Mouse (Mus musculus) MN1 (cell line): ENCODE data around the gene Gm26602.
A peak's percentile ranks its signal among the peaks of the same experiment; 100 is the strongest.

ENCODE experiments used
- DNase-seq: peaks from one replicate; pipeline ENCODE4 v3.0.0-alpha.2; 2016; ENCODE audit warnings: low spot score

Gm26602 gene

DNA sequence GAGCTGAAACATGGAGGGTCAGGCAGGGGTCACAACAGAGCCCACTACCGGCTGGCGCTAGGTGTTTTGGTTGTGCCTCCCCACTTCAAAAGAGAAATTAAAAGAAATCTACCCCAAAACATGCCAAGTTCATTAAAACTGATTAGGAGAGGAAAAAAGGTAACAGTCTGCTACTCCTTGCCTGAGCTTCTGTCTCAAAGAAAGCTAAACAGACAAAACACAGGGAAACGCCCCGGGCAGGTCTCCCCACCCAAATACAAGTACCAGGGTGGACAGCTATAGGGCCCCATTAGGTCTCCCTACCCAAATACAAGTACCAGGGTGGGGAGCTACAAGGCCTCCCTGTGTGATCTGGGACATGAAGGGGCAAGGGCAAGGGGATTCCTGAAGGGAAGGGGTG lies at the start of gene Gm26602:
TSS of gene Gm26602 (plus strand) at position 301 of the 400 bp plus-strand sequence.
- DNase-seq, result no peak

GRCm38 (mm10) chr10:79861230-79862048 lies 49.2 kb upstream of the Gm26602 start:
- peak; percentile 66 for DNase-seq

DNA sequence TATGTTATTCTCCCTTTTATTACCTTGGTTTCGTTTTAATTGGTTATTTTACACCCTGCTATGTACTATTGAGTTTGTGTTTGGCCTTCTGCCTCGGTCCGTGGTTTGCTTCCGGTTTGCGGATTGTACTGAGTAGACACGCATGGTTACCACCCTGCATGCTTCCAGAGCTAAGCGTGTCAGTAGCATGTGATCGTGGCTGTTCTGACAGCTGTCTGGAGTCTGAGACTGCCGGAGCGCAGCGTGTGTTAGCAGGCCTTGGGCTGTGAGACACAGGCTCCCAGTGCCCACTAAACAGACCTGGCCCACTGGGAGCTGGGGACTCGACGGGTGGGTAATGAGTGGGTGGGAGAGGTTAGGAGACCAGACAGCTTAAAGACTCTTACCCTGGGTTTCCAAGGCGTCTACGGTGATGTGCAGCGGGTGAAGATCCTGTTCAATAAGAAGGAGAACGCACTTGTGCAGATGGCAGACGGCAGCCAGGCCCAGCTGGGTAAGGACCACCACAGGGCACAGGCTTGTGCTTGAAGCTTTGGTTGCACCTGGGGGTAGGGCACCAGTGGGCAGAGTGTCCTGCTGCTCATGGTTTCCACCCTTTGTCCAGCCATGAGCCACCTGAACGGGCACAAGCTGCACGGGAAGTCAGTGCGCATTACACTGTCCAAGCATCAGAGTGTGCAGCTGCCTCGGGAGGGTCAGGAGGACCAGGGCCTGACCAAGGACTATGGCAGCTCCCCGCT lies 48.4 kb upstream of the Gm26602 start:
- DNase-seq, result peak; percentile 53

- DNase-seq, result peak; percentile 49
Measured at GRCm38 (mm10) chr10:79862925-79863324, 47.7 kb upstream of the Gm26602 start.

- no peak for DNase-seq
Measured at GRCm38 (mm10) chr10:79864351-79865188, 46.1 kb upstream of the Gm26602 start.

DNA sequence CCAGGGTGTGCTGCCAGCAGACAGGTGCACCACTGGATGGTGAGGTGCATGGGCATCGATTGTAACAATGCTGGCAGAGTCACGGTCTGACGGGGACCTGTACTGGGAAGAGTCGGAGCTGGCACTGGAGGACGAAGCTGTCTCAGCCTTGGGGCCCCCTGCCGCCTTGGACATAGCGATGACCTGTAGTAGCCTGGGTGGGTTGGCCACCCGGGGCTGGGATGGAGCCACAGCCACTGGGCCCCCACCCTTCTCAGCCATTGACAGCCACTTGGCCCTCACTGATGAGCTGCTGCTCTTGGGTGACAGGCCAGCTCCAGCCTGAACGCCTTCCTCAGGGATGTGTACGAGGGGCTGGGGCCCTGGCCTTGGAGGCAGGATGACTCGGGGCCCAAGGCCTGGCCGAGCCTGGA lies 45.5 kb upstream of the Gm26602 start:
- DNase-seq, result no peak

DNA sequence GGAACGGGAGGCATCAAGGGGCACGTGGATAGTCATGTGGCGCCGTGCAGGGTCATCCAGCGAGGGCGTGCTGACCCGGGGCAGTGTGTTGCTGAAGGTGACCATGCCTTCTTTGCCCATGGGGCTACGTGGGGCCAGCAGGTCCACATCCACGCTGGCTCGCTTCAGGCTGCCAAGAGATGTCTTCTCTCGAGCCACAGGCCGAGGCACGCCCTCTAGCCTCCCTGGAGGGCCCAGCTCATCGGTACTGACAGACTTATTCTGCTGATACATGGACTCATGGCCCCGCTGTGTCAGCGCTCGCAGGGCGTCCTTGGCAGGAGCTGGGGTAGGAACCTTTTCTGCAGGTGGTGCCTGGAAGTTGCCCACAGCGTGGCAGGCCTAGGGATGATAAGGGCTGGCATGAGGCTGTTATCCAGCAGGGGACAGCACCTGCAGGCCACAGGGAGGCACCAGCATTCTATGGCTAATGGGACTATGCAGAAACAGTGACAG lies 44.8 kb upstream of the Gm26602 start:
- peak; percentile 68 for DNase-seq

DNA sequence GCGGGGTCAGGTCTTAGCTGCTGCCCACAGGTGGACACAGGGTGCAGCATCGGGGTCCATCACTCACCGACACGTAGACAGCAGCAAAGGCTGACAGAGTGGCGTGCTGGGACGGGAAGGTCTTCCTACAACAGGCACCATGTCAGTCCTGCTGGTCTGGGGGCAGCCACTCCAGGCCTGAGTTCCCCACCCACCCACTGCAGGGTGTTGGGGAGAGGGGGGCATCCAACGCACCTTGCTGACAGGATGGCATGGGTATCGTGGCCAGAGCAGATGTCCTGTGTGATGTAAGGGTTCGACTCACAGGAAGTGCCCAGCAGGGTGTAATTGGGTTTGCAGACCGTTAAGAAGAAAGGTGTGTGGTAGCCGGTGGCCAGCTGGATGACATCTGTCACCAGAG lies 44.1 kb upstream of the Gm26602 start:
- no peak for DNase-seq

DNA sequence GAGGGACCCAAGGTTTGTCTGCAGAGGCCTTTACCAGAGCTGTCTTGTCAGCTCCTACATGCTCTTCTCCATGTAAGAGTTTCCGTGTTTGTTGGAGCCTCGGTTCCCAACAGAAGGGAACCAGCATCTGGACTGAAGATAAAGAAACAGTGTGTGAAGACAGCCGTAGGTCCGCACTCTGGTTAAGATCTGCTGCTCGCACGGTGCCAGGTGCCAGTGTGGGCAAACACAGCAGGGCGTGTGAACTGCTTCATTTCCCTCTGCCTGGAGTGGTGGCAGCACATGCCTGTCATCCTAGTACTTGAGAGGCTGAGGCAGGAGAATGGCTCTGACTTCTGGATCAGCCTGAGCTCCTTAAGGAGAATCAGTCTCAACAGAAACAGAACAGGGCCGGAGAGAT lies 38.8 kb upstream of the Gm26602 start:
- DNase-seq, result no peak

- no peak for DNase-seq
Measured at GRCm38 (mm10) chr10:79872862-79873261, 37.8 kb upstream of the Gm26602 start.

DNA sequence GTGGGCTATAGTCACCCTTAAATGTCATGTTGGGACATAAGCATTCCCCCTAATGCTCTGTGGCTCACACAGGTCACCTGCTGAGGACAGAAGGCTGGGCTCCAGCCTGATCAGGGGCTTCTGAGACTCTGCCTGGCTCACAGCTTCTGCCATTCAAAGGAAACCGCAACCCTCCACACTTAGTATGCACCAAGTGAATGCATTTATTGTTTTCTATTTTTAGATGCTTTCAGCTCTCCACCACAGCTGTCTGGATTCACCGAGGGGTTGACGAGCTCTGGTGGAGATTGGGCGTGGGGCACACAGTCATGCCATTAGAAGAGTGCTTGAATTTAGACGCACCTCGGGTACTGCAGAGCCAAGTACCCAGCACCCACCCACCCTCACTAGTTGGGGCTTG lies 37.3 kb upstream of the Gm26602 start:
- DNase-seq, result peak; percentile 42

DNA sequence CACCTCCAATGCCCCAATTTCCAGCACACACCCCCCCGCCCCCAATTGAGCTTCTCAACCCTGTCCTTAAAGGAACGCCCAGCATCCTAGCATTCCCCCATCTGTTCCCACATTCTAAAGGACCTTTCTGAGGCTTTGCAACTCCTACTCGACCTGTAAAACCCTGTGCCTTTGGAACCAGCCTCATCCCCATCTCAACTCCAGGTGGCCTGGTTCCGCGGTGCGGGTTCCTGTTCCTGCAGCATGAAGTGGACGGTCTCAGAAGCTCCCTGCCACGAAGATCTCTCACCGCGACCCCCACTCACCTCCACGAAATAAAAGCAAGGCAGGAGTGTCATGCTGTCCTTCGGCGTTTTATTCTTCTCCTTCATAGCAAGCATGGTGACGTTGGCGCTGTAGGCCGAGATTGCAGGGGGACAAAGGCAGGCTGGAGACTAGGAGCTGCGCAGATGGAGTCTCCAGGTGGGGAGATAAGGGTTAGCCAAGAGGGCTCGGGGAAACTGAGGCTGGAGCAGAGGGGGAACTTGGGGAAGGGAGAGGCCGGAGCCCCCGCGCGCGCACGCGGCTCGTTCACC lies 36.9 kb upstream of the Gm26602 start:
- DNase-seq, result peak; percentile 37

- DNase-seq, result peak; percentile 75
Measured at GRCm38 (mm10) chr10:79874290-79874862, 36.3 kb upstream of the Gm26602 start, which contains the start of the genes Prtn3 and Plppr3. Gene Prtn3, plus strand, starts transcription at chr10:79874476. Gene Plppr3, minus strand, starts transcription at chr10:79874634.

GRCm38 (mm10) chr10:79877174-79877573 lies 33.5 kb upstream of the Gm26602 start:
- no peak for DNase-seq

DNA sequence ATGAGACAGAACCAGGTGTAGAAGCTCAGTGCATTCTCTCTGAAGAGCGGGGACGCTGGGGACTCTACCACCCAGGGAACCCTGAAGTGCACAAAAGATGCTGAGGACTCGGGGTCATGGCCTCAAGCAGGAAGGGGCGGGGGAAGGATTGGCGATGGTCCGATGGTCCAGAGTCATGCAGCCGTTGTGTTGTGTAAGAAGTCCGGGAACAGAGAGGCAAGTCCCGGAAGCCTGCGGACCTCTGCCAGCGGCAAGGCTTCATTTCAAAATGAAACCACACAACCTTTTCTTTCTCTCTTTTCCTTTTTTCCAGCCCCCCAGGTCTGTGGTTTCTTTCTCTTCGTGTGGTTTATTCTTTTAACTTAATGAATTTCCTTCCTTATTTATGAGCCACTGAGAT lies 32.9 kb upstream of the Gm26602 start:
- no peak for DNase-seq

DNA sequence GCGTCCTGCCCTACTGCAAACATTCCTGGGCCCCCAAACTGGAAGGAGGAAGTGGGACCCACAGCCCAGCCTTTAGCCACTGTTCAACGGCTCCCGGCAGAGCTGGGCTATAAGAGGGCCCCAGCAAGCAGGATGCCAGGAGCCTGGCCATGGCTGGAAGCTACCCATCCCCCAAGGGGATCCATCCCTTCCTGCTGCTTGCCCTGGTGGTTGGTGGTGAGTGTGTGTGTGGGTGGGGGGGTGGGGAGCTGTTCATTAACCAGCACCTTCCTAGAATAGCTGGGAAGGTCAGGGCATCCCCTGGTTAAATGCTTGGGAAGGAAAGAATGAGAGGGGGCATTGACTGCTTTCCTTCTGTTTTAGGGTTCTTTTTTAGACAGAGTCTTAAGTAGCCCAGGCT lies 31.1 kb upstream of the Gm26602 start:
- no peak for DNase-seq

GRCm38 (mm10) chr10:79880721-79881120 lies 29.9 kb upstream of the Gm26602 start:
- no peak for DNase-seq

DNA sequence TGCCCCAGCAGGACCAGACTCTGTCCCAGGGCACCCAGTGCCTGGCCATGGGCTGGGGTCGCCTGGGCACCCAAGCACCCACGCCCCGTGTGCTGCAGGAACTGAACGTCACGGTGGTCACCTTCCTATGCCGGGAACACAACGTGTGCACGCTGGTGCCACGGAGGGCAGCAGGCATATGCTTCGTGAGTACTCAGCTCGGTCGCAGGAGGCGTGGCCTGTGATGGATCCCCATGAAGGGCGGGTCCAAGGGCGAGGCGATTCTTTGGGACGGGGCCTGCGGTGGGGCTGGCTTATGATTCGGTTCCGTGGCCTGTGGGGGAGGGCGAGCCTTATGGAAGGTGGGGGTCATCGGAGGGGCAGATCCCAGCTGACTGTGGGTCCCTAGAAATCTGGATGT lies 28.7 kb upstream of the Gm26602 start:
- no peak for DNase-seq

- DNase-seq, result peak; percentile 93
Measured at GRCm38 (mm10) chr10:79883297-79884084, 27.2 kb upstream of the Gm26602 start.

- DNase-seq, result peak; percentile 74
Measured at GRCm38 (mm10) chr10:79884446-79884845, 26.2 kb upstream of the Gm26602 start.
